Mouse (Mus musculus) kidney, adult 2 months (tissue): Measurements from ENCODE around the gene Gpx6.

ENCODE experiments used
- CTCF ChIP-seq: fragments of 200-500 bp; conservative IDR thresholded peaks from 2 replicates; pipeline ENCODE4 v1.5.1; 2011; ENCODE audit warnings: low read depth, mild to moderate bottlenecking, control low read depth, low read length, moderate library complexity, mixed read lengths; ENCODE audit not compliant: insufficient read depth, insufficient read length
- POLR2A ChIP-seq: fragments of 200-500 bp; IDR thresholded peaks from one replicate; pipeline ENCODE4 v1.6.1; 2011; ENCODE audit warnings: low read depth, low read length, control low read depth

GRCm38 (mm10) chr13:21263910-21264309 lies 48.0 kb upstream of the Gpx6 start:
- no peak for TF ChIP-seq CTCF
- no peak for TF ChIP-seq POLR2A
